Mouse (Mus musculus): ENCODE data around the gene Rnf141. TPM values are rescaled to one million over a fixed set of nuclear protein-coding genes. Genes with fewer than 3 reads are reported as not detected.

The Rnf141 gene
- polyA plus RNA-seq, 1 experiment from 2014 or later, result 39.0 TPM

DNA sequence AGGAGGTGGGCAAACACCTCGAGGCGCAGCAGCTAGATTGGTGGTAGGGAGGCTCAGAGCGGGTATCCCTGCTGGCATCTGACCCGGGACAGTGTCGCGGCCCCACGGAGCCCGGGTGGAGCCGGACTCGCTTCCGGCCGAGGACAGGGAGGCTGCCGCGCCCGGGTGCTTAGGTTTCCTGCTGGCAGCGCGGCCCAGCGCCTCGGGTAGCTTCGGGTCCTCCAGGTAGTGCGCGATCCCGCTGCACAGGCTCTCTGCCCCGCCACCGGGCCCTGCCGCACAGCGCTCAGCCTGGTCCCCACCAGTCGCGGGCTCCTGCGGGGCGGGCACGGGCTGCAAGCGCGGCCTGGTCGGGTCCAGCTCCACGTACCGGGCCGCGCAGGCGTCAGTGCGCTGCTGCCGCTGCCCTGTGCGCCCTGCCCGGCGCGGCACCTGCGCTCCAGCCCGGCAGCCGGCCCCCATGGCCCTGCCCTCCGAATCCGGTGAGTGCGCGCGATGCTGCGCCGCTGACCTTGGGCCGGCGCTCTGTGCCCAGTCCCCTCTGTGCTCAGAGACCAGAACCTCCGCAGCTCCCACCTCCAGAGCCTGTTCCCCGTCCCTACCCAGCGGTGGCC lies 75.7 kb downstream of the Rnf141 start:
- Histone ChIP-seq H3K27ac (ENCODE audit: low read length) (no peak overlapping the region; the same call in 1 of the 2 replicates), H3K36me3 (ENCODE audit: control insufficient read depth, insufficient read depth, low read length) (no peaks in the 10 kb centered on the region), H3K4me2 (ENCODE audit: low read depth, low read length) (peak overlapping the region; percentile 93), H3K9me3 (ENCODE audit: control insufficient read depth, low read length) (no peaks in the 10 kb centered on the region), H3K4me3 (ENCODE audit: low read length) (peak overlapping the region; percentile 60), H3K4me1 (ENCODE audit: control insufficient read depth, insufficient read depth, low read length) (peaks cover 10% of the 10 kb centered on the region), H3K9ac (ENCODE audit: low read depth, low read length) (peak overlapping the region; percentile 78), H3K27me3 (replicated peaks; ENCODE audit: control insufficient read depth, insufficient read depth, low read length) (no peaks in the 10 kb centered on the region)
- WGBS, result under 1% methylated on average over 51 of the region's 61 CpGs
- ATAC-seq, result peak; percentile 79

DNA sequence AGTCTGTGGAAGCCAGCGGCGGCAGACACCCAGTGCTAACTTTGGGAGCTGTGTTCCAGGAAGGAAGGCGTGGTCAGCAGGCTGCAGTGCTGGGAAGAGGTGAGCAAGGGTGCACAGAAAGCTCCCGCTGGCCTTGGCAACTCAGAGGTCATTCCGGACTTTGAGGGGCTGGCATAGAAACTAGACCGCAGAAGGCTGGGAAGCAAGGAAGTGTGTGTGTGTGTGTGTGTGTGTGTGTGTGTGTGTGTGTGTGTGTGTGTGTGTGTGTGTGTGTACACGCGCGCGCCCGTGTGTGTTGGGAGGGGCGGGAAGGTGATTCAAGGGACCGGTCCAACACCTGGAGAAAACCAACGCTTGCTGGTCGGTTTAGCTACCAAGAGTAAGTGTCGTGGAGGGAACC lies 76.3 kb downstream of the Rnf141 start, which contains the start of gene Ampd3:
Ampd3 (plus strand) TSS at position 206 of the 400 bp plus-strand sequence.
- ATAC-seq, result no peak
- WGBS, result 21% methylated on average over 16 of the region's 16 CpGs
- no peak within 1 kb of the TSS; the same call in none of the 2 replicates for H3K27ac ChIP-seq (ENCODE audit: low read length)

GRCm38 (mm10) chr7:110762605-110763180 lies 81.6 kb downstream of the Rnf141 start:
- no peak for ATAC-seq
- no peaks in the 10 kb centered on the region for H3K9me3 ChIP-seq (ENCODE audit: control insufficient read depth, low read length)

More for the DNA sequence above, 76.3 kb downstream of the Rnf141 start, which contains the start of gene Ampd3:
- Histone ChIP-seq H3K9me3 (ENCODE audit: control insufficient read depth, low read length) (no peaks in the 10 kb centered on the region), H3K4me2 (ENCODE audit: low read depth, low read length) (peak within 1 kb of the TSS; percentile 93), H3K4me1 (ENCODE audit: control insufficient read depth, insufficient read depth, low read length) (peaks cover 9% of the 10 kb centered on the region; the same call in 1 of the 2 replicates), H3K4me3 (ENCODE audit: low read length) (peak within 1 kb of the TSS; percentile 60), H3K9ac (ENCODE audit: low read depth, low read length) (peak within 1 kb of the TSS; percentile 78), H3K27me3 (replicated peaks; ENCODE audit: control insufficient read depth, insufficient read depth, low read length) (no peaks in the 10 kb centered on the region), H3K36me3 (ENCODE audit: control insufficient read depth, insufficient read depth, low read length) (no peaks in the 10 kb centered on the region)

DNA sequence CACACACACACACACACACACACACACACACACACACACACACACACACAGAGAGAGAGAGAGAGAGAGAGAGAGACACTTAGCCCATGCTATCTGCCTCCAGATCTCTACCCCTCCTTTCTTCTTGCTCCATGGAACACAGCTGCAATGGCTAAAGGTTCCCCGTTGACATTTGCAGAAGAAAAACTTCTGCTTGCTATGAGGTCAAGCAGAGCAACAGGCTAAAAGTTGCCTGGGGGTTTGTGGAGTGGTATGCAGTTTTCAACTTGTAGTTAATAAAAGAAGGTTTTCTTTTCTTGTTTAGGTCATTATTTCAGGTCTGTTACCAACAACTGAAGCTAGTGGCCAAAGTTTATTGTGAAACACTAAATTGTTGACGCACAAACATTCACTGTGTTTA lies 87.8 kb downstream of the Rnf141 start:
- Histone ChIP-seq H3K4me3 (ENCODE audit: low read length) (no peak overlapping the region), H3K9me3 (ENCODE audit: control insufficient read depth, low read length) (no peaks in the 10 kb centered on the region), H3K36me3 (ENCODE audit: control insufficient read depth, insufficient read depth, low read length) (no peaks in the 10 kb centered on the region), H3K4me1 (ENCODE audit: control insufficient read depth, insufficient read depth, low read length) (no peaks in the 10 kb centered on the region), H3K27ac (ENCODE audit: low read length) (no peak overlapping the region), H3K9ac (ENCODE audit: low read depth, low read length) (no peak overlapping the region), H3K4me2 (ENCODE audit: low read depth, low read length) (no peak overlapping the region), H3K27me3 (replicated peaks; ENCODE audit: control insufficient read depth, insufficient read depth, low read length) (no peaks in the 10 kb centered on the region)
- ATAC-seq, result no peak
- WGBS, result 39% methylated on average over 2 of the region's 2 CpGs

More at GRCm38 (mm10) chr7:110762605-110763180, 81.6 kb downstream of the Rnf141 start:
- Histone ChIP-seq H3K9ac (ENCODE audit: low read depth, low read length) (no peak overlapping the region), H3K36me3 (ENCODE audit: control insufficient read depth, insufficient read depth, low read length) (no peaks in the 10 kb centered on the region), H3K4me1 (ENCODE audit: control insufficient read depth, insufficient read depth, low read length) (no peaks in the 10 kb centered on the region), H3K27me3 (replicated peaks; ENCODE audit: control insufficient read depth, insufficient read depth, low read length) (no peaks in the 10 kb centered on the region), H3K4me3 (ENCODE audit: low read length) (no peak overlapping the region), H3K27ac (ENCODE audit: low read length) (no peak overlapping the region), H3K4me2 (ENCODE audit: low read depth, low read length) (no peak overlapping the region)
- 85% methylated on average over 5 of the region's 5 CpGs for WGBS

DNA sequence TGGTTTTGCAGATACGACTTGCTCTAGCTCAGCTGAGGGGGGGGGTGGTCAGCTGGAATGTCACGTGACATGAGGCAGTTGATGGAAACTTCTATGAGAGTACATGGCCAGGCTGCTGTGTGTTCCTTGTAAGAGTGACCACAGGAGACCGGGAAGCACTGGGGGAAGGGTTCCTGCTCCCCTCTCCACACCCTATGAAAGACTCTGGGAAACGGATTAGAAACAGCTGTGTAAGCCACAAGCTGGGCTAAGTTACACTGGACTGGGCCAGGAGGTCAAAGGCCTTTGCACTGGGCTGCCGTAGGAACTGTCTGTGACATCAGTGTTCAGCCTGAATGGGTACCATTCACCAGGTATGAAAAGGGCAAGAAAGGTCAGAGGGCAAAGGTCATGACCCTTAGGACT lies 90.3 kb downstream of the Rnf141 start:
- Histone ChIP-seq H3K4me2 (ENCODE audit: low read depth, low read length) (no peak overlapping the region), H3K4me3 (ENCODE audit: low read length) (no peak overlapping the region), H3K9ac (ENCODE audit: low read depth, low read length) (no peak overlapping the region), H3K4me1 (ENCODE audit: control insufficient read depth, insufficient read depth, low read length) (no peaks in the 10 kb centered on the region), H3K9me3 (ENCODE audit: control insufficient read depth, low read length) (no peaks in the 10 kb centered on the region), H3K27ac (ENCODE audit: low read length) (no peak overlapping the region), H3K36me3 (ENCODE audit: control insufficient read depth, insufficient read depth, low read length) (no peaks in the 10 kb centered on the region), H3K27me3 (replicated peaks; ENCODE audit: control insufficient read depth, insufficient read depth, low read length) (no peaks in the 10 kb centered on the region)
- WGBS, result 52% methylated on average over 5 of the region's 5 CpGs
- no peak for ATAC-seq

DNA sequence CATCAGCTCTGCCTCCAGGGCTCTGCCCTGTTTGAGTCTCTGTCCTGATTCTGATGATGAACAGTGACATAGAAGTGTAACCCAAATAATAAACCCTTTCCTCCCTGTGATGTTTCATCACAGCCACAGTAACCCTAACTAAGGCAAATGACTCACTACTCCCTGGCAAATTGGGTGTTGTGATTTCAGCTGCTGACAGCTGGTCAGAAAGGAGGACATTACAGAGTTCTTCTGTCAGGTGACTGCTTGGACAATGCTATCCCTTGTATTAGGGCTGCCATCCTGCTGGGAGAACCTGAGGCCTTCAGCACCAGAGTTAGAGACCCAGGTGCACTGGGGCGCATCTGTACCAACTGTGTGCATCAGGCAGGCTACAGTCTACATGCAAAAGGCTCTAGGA lies 90.9 kb downstream of the Rnf141 start:
- Histone ChIP-seq H3K27ac (ENCODE audit: low read length) (no peak overlapping the region), H3K4me3 (ENCODE audit: low read length) (no peak overlapping the region), H3K36me3 (ENCODE audit: control insufficient read depth, insufficient read depth, low read length) (no peaks in the 10 kb centered on the region), H3K9me3 (ENCODE audit: control insufficient read depth, low read length) (no peaks in the 10 kb centered on the region), H3K27me3 (replicated peaks; ENCODE audit: control insufficient read depth, insufficient read depth, low read length) (no peaks in the 10 kb centered on the region), H3K4me1 (ENCODE audit: control insufficient read depth, insufficient read depth, low read length) (no peaks in the 10 kb centered on the region), H3K4me2 (ENCODE audit: low read depth, low read length) (no peak overlapping the region), H3K9ac (ENCODE audit: low read depth, low read length) (no peak overlapping the region)
- 96% methylated on average over 1 of the region's 1 CpGs for WGBS
- no peak for ATAC-seq

DNA sequence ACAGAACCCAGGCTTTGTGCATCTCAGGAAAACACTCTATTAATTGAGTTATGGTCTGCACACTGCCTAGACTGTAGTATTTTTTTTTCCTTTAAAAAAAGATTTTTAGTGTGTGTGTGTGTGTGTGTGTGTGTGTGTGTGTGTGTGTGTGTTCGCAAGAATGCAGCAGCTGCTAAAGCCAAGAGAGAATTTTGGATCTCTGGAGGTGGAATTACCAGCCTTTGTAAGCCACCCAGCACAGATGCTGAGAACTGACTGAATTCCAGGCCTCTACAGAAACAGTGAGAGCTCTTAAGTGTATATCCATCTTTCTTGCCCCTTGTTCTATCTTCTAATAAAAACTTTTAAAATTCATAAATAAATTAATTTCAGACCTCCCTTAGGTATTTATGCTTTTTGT lies 92.6 kb downstream of the Rnf141 start:
- Histone ChIP-seq H3K9ac (ENCODE audit: low read depth, low read length) (no peak overlapping the region), H3K36me3 (ENCODE audit: control insufficient read depth, insufficient read depth, low read length) (no peaks in the 10 kb centered on the region), H3K4me2 (ENCODE audit: low read depth, low read length) (no peak overlapping the region), H3K4me1 (ENCODE audit: control insufficient read depth, insufficient read depth, low read length) (no peaks in the 10 kb centered on the region), H3K27ac (ENCODE audit: low read length) (no peak overlapping the region), H3K4me3 (ENCODE audit: low read length) (no peak overlapping the region), H3K27me3 (replicated peaks; ENCODE audit: control insufficient read depth, insufficient read depth, low read length) (no peaks in the 10 kb centered on the region), H3K9me3 (ENCODE audit: control insufficient read depth, low read length) (no peaks in the 10 kb centered on the region)
- WGBS, result 90% methylated on average over 1 of the region's 1 CpGs
- ATAC-seq, result no peak

- Histone ChIP-seq H3K9me3 (ENCODE audit: control insufficient read depth, low read length) (no peaks in the 10 kb centered on the region), H3K27ac (ENCODE audit: low read length) (no peak overlapping the region), H3K27me3 (replicated peaks; ENCODE audit: control insufficient read depth, insufficient read depth, low read length) (no peaks in the 10 kb centered on the region), H3K9ac (ENCODE audit: low read depth, low read length) (no peak overlapping the region), H3K4me3 (ENCODE audit: low read length) (no peak overlapping the region), H3K36me3 (ENCODE audit: control insufficient read depth, insufficient read depth, low read length) (no peaks in the 10 kb centered on the region), H3K4me1 (ENCODE audit: control insufficient read depth, insufficient read depth, low read length) (no peaks in the 10 kb centered on the region), H3K4me2 (ENCODE audit: low read depth, low read length) (no peak overlapping the region)
- no peak for ATAC-seq
- 52% methylated on average over 4 of the region's 4 CpGs for WGBS
These were observed 93.4 kb downstream of the Rnf141 start for GRCm38 (mm10) chr7:110750834-110751233.

Data from intestine, embryonic 16.5 days (tissue).